Mouse (Mus musculus): ENCODE results near the gene Notum. TPM values are rescaled to one million over a fixed set of nuclear protein-coding genes. Genes with fewer than 3 reads are reported as not detected.
"Not testable (repeated sequence)": the region's sequence is repeated elsewhere in the genome, so short reads cannot be mapped to it uniquely, and the experiment has no call there.

The Notum gene
- total and polyA plus RNA-seq, 2 experiments from 2014 or later = 0.08 to 0.27 TPM

DNA sequence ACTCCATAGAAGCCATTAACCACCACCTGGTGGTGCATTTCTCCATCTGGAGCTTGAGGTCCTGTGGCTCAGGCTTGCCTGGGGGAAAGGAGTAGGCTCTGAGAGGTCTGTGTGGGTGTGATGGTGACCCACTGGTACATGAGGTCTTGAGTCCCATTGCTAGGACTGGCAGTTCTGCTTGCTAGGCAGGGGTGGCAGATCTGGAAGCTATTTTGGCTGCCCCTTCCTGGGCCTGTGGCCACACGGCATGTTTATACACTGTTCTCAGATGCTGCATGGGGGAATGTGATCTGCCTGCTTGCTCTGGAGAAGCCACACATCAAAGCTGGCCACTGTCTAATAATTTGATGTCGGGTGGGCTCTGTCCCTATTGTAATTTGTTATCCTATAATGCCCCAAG lies 23.1 kb upstream of the Notum start:
- TF ChIP-seq EP300 (IDR thresholded peaks at IDR 0.05; ENCODE audit: low read depth) (no peak), CTCF (IDR thresholded peaks at IDR 0.05; ENCODE audit: low read depth) (no peak)
- no peaks in the 10 kb centered on the region for H3K27me3 ChIP-seq (ENCODE audit: control insufficient read depth, insufficient read depth, low read length)
- no peak overlapping the region for H3K4me3 ChIP-seq (ENCODE audit: low read depth, low read length)
- no peak overlapping the region for H3K27ac ChIP-seq (ENCODE audit: low read depth)
- WGBS = 70% methylated on average over 2 of the region's 2 CpGs
- H3K36me3 ChIP-seq (replicated peaks; ENCODE audit: control insufficient read depth, insufficient read depth, low read length) = peaks cover 54% of the 10 kb centered on the region
- no peak overlapping the region for H3K9ac ChIP-seq (replicated peaks; ENCODE audit: low read depth, low read length)
- ATAC-seq (ENCODE audit: insufficient read depth, low read depth) = no peak
- no peaks in the 10 kb centered on the region; the same call in 1 of the 2 replicates for H3K4me1 ChIP-seq (ENCODE audit: control insufficient read depth, insufficient read depth)
- H3K9me3 ChIP-seq (replicated peaks; ENCODE audit: control insufficient read depth, low read length) = no peaks in the 10 kb centered on the region
- no peak for DNase-seq (ENCODE audit: low spot score)
- H3K4me2 ChIP-seq (ENCODE audit: low read depth, low read length) = no peak overlapping the region

DNA sequence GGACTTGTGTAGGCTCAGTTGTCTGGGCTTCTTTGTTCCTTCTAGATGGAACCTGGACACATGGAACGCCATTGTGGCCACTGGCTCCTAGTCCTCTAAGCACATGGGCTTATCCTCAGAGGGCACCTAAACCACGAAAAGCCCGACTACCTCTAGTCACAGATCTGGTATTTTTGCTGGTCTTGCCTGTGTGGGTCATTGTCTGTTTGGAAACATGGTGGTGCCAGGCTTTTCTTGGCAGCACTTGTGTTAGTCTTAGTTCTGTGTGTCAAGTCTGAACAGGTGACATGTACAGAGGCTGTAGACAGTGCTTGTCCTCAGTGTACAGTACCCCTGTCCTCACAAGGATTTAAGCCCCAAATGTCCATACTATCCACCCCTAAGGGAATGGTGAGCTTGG lies 22.6 kb upstream of the Notum start:
- WGBS = 88% methylated on average over 3 of the region's 3 CpGs
- no peak for DNase-seq (ENCODE audit: low spot score)
- H3K27me3 ChIP-seq (ENCODE audit: control insufficient read depth, insufficient read depth, low read length) = no peaks in the 10 kb centered on the region
- TF ChIP-seq CTCF (IDR thresholded peaks at IDR 0.05; ENCODE audit: low read depth) (no peak), EP300 (IDR thresholded peaks at IDR 0.05; ENCODE audit: low read depth) (no peak)
- peaks cover 51% of the 10 kb centered on the region for H3K36me3 ChIP-seq (replicated peaks; ENCODE audit: control insufficient read depth, insufficient read depth, low read length)
- no peak overlapping the region for H3K4me3 ChIP-seq (ENCODE audit: low read depth, low read length)
- H3K4me1 ChIP-seq (ENCODE audit: control insufficient read depth, insufficient read depth) = no peaks in the 10 kb centered on the region; the same call in 1 of the 2 replicates
- H3K9ac ChIP-seq (replicated peaks; ENCODE audit: low read depth, low read length) = no peak overlapping the region
- no peak for ATAC-seq (ENCODE audit: insufficient read depth, low read depth)
- no peak overlapping the region for H3K4me2 ChIP-seq (ENCODE audit: low read depth, low read length)
- no peaks in the 10 kb centered on the region for H3K9me3 ChIP-seq (replicated peaks; ENCODE audit: control insufficient read depth, low read length)
- H3K27ac ChIP-seq (ENCODE audit: low read depth) = no peak overlapping the region

DNA sequence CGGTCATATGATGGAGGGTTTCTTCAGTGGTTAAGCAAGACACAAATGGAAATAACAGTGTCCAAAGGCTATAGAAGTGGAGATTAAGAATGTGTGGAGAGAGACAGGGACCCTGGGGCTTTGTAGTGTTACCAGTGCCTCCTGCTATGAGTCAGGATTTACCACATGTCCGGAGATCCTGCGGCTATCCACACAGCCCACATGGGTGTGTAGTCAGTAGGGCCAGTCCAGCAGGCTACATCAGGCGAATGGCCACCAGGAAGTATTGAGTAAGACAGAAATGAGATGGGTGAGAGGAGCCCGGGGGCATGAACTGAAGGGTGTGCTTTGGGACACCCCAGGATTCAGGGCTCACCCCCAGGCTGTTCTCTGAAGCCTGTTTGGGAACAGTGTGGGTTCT lies 21.7 kb upstream of the Notum start:
- Histone ChIP-seq H3K4me1 (ENCODE audit: control insufficient read depth, insufficient read depth) (no peaks in the 10 kb centered on the region; the same call in 1 of the 2 replicates), H3K4me3 (ENCODE audit: low read depth, low read length) (no peak overlapping the region), H3K9ac (replicated peaks; ENCODE audit: low read depth, low read length) (no peak overlapping the region), H3K27me3 (ENCODE audit: control insufficient read depth, insufficient read depth, low read length) (no peaks in the 10 kb centered on the region), H3K27ac (ENCODE audit: low read depth) (no peak overlapping the region), H3K4me2 (ENCODE audit: low read depth, low read length) (no peak overlapping the region), H3K36me3 (replicated peaks; ENCODE audit: control insufficient read depth, insufficient read depth, low read length) (peaks cover 53% of the 10 kb centered on the region), H3K9me3 (replicated peaks; ENCODE audit: control insufficient read depth, low read length) (no peaks in the 10 kb centered on the region)
- TF ChIP-seq EP300 (IDR thresholded peaks at IDR 0.05; ENCODE audit: low read depth) (no peak), CTCF (IDR thresholded peaks at IDR 0.05; ENCODE audit: low read depth) (no peak)
- ATAC-seq (ENCODE audit: insufficient read depth, low read depth) = no peak
- 97% methylated on average over 5 of the region's 5 CpGs for WGBS
- DNase-seq (ENCODE audit: low spot score) = no peak

DNA sequence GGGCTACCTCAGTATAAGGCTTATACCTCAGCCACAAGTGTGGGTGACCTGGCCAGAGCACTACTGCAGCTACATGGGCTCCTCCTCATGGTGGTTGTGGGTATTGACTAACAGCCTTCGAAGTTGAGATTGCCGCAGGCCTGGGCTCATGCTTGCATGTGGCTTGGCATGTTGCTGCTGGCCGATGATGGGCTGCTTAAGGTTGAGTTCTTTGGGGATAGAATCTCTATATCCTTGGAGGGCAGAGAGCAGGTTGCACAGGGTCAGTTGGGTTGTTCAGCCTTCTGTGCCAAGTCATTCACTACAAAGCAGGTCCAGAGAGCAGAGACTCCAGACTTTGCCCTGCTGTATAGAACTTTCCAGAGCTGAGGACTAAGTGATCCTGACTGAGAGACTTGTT lies 18.9 kb upstream of the Notum start:
- Histone ChIP-seq H3K27ac (ENCODE audit: low read depth) (no peak overlapping the region), H3K4me3 (ENCODE audit: low read depth, low read length) (no peak overlapping the region), H3K9me3 (replicated peaks; ENCODE audit: control insufficient read depth, low read length) (no peaks in the 10 kb centered on the region), H3K4me1 (ENCODE audit: control insufficient read depth, insufficient read depth) (no peaks in the 10 kb centered on the region; the same call in 1 of the 2 replicates), H3K27me3 (ENCODE audit: control insufficient read depth, insufficient read depth, low read length) (no peaks in the 10 kb centered on the region), H3K36me3 (replicated peaks; ENCODE audit: control insufficient read depth, insufficient read depth, low read length) (peaks cover 47% of the 10 kb centered on the region), H3K4me2 (ENCODE audit: low read depth, low read length) (no peak overlapping the region), H3K9ac (replicated peaks; ENCODE audit: low read depth, low read length) (no peak overlapping the region)
- peak; percentile 57 for ATAC-seq (ENCODE audit: insufficient read depth, low read depth)
- WGBS = 70% methylated on average over 3 of the region's 3 CpGs
- TF ChIP-seq EP300 (IDR thresholded peaks at IDR 0.05; ENCODE audit: low read depth) (no peak), CTCF (IDR thresholded peaks at IDR 0.05; ENCODE audit: low read depth) (peak; percentile 54)
- peak; percentile 23 for DNase-seq (ENCODE audit: low spot score)

DNA sequence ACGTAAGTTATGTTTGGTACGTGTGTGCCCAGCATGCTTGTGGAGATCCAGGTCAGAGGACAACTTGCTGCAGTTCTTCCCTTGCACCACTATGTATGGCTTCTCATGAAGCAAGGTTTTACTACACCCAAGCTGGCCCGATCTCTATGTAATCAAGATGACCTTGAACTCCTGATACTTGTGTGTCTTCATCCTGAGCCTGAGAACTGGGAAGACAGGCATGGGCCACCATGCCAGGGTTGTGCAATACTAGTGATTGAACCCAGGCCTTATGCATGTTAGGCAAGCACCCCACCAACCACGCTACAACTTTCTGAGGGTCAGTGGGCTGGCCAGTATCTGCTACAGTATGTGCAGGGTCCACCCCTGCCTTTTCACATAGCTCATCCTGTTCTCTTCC lies 16.0 kb upstream of the Notum start:
- 72% methylated on average over 4 of the region's 4 CpGs for WGBS
- Histone ChIP-seq H3K4me2 (ENCODE audit: low read depth, low read length) (no peak overlapping the region), H3K27me3 (ENCODE audit: control insufficient read depth, insufficient read depth, low read length) (no peaks in the 10 kb centered on the region), H3K9ac (replicated peaks; ENCODE audit: low read depth, low read length) (no peak overlapping the region), H3K27ac (ENCODE audit: low read depth) (no peak overlapping the region), H3K4me1 (ENCODE audit: control insufficient read depth, insufficient read depth) (peaks cover 12% of the 10 kb centered on the region), H3K36me3 (replicated peaks; ENCODE audit: control insufficient read depth, insufficient read depth, low read length) (peaks cover 39% of the 10 kb centered on the region), H3K9me3 (replicated peaks; ENCODE audit: control insufficient read depth, low read length) (no peaks in the 10 kb centered on the region), H3K4me3 (ENCODE audit: low read depth, low read length) (no peak overlapping the region)
- ATAC-seq (ENCODE audit: insufficient read depth, low read depth) = no peak
- TF ChIP-seq EP300 (IDR thresholded peaks at IDR 0.05; ENCODE audit: low read depth) (no peak), CTCF (IDR thresholded peaks at IDR 0.05; ENCODE audit: low read depth) (no peak)
- DNase-seq (ENCODE audit: low spot score) = no peak

DNA sequence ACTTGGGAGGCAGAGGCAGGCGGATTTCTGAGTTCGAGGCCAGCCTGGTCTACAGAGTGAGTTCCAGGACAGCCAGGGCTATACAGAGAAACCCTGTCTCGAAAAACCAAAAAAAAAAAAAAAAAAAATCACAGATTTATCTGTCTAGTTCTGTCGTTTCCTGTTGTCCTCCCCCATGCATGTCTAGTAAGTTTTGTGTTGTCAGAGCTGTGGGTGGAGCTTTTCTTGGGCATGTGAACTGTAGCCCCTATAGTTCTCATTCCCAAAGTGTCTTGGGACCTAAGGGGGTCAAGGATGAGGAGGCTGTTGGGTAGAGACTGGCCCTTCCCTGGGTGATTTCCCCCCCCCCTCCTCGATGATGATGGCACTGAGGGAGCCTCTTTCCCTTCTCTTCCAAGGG lies 14.9 kb upstream of the Notum start:
- not testable (repeated sequence) for H3K9me3 ChIP-seq (replicated peaks; ENCODE audit: control insufficient read depth, low read length); H3K4me3 ChIP-seq (ENCODE audit: low read depth, low read length); DNase-seq (ENCODE audit: low spot score); ATAC-seq (ENCODE audit: insufficient read depth, low read depth); H3K27me3 ChIP-seq (ENCODE audit: control insufficient read depth, insufficient read depth, low read length); H3K27ac ChIP-seq (ENCODE audit: low read depth); H3K9ac ChIP-seq (replicated peaks; ENCODE audit: low read depth, low read length); H3K4me2 ChIP-seq (ENCODE audit: low read depth, low read length)
- 73% methylated on average over 3 of the region's 5 CpGs for WGBS
- Histone ChIP-seq H3K4me1 (ENCODE audit: control insufficient read depth, insufficient read depth) (peaks cover 12% of the 10 kb centered on the region), H3K36me3 (replicated peaks; ENCODE audit: control insufficient read depth, insufficient read depth, low read length) (peaks cover 32% of the 10 kb centered on the region)

Data from heart, postnatal 0 days (tissue).